Comparison of ENCODE assay signal across 11 mouse cellular contexts in genomic region chr3:122243416-122244167, GRCm38 (mm10). TPM values are rescaled to one million over a fixed set of nuclear protein-coding genes. Genes with fewer than 3 reads are reported as not detected.
DNase-seq lines count a peak whose midpoint lies in the region; ATAC-seq lines count a peak whose summit lies in the region.
"Had no signal": no experiment of that assay in that cellular context is flagged by ENCODE, and none has a peak within 500 bp of the region (broad histone marks: within the 10 kb centered on the region; RNA-seq: fewer than 3 reads in every experiment).

No protein-coding gene starts in this region.

- no peaks in the 10 kb centered on the region for H3K27me3 ChIP-seq in kidney, embryonic 16.5 days (ENCODE audit: insufficient read depth, low read length)
- no peaks in the 10 kb centered on the region for H3K27me3 ChIP-seq in kidney, embryonic 14.5 days (ENCODE audit: control insufficient read depth, insufficient read depth, low read length)
- H3K27me3 ChIP-seq in embryonic facial prominence, embryonic 10.5 days (replicated peaks; ENCODE audit: low read depth, poor library complexity, severe bottlenecking): no peaks in the 10 kb centered on the region
- no peaks in the 10 kb centered on the region for H3K27me3 ChIP-seq in megakaryocyte, embryonic 14.5 days (replicated peaks)

- H3K4me2 ChIP-seq in kidney, embryonic 16.5 days (replicated peaks; ENCODE audit: low read depth, low read length): no peak overlapping the region
- H3K4me2 ChIP-seq in kidney, embryonic 14.5 days (replicated peaks; ENCODE audit: low read depth, low read length): no peak overlapping the region

- H3K27ac ChIP-seq in kidney, embryonic 16.5 days (ENCODE audit: low read length): peak overlapping the region; percentile 54; the same call in 1 of the 2 replicates
- H3K27ac ChIP-seq in kidney, embryonic 14.5 days (ENCODE audit: low read depth, low read length): no peak overlapping the region
- H3K27ac ChIP-seq in embryonic facial prominence, embryonic 10.5 days (replicated peaks): no peak overlapping the region

- H3K9ac ChIP-seq in kidney, embryonic 16.5 days (replicated peaks; ENCODE audit: low read length): no peak overlapping the region
- no peak overlapping the region for H3K9ac ChIP-seq in kidney, embryonic 14.5 days (ENCODE audit: low read depth, low read length)

- no peak for ATAC-seq in kidney, embryonic 16.5 days (ENCODE audit: low FRiP score, low TSS enrichment)
- no peak for ATAC-seq in kidney, embryonic 14.5 days (ENCODE audit: low FRiP score, low TSS enrichment)
- ATAC-seq: hindbrain, embryonic 16.5 days had no signal

- H3K4me1 ChIP-seq in kidney, embryonic 16.5 days (ENCODE audit: insufficient read depth, low read length): peaks cover 20% of the 10 kb centered on the region
- H3K4me1 ChIP-seq in kidney, embryonic 14.5 days (ENCODE audit: control insufficient read depth, insufficient read depth, low read length): peaks cover 11% of the 10 kb centered on the region
- H3K4me1 ChIP-seq in embryonic facial prominence, embryonic 10.5 days: peaks cover 29% of the 10 kb centered on the region
- peaks cover 54% of the 10 kb centered on the region for H3K4me1 ChIP-seq in megakaryocyte, embryonic 14.5 days

- no peaks in the 10 kb centered on the region for H3K36me3 ChIP-seq in kidney, embryonic 16.5 days (ENCODE audit: insufficient read depth, low read length)
- H3K36me3 ChIP-seq in kidney, embryonic 14.5 days (ENCODE audit: control insufficient read depth, insufficient read depth, low read length): no peaks in the 10 kb centered on the region
- H3K36me3 ChIP-seq in embryonic facial prominence, embryonic 10.5 days (replicated peaks): no peaks in the 10 kb centered on the region
- H3K36me3 ChIP-seq in megakaryocyte, embryonic 14.5 days (replicated peaks; ENCODE audit: low read length): peaks cover 17% of the 10 kb centered on the region

- WGBS in kidney, embryonic 16.5 days: 50% methylated on average over 14 of the region's 14 CpGs
- 53% methylated on average over 14 of the region's 14 CpGs for WGBS in kidney, embryonic 14.5 days
- 46% methylated on average over 14 of the region's 14 CpGs for WGBS in embryonic facial prominence, embryonic 10.5 days

- H3K4me3 ChIP-seq in kidney, embryonic 16.5 days (ENCODE audit: low read length): no peak overlapping the region
- no peak overlapping the region for H3K4me3 ChIP-seq in kidney, embryonic 14.5 days (ENCODE audit: low read length)
- no peak overlapping the region for H3K4me3 ChIP-seq in embryonic facial prominence, embryonic 10.5 days
- H3K4me3 ChIP-seq in megakaryocyte, embryonic 14.5 days (replicated peaks): peak overlapping the region; percentile 83

- no peaks in the 10 kb centered on the region for H3K9me3 ChIP-seq in kidney, embryonic 16.5 days (ENCODE audit: low read length)
- no peaks in the 10 kb centered on the region for H3K9me3 ChIP-seq in kidney, embryonic 14.5 days (ENCODE audit: control insufficient read depth, low read length)
- H3K9me3 ChIP-seq in embryonic facial prominence, embryonic 10.5 days: no peaks in the 10 kb centered on the region
- H3K9me3 ChIP-seq in megakaryocyte, embryonic 14.5 days: no peaks in the 10 kb centered on the region

- peak; percentile 38 for DNase-seq in cerebellum, adult 9-10 months
- no peak for DNase-seq in cerebellum, postnatal 25 days
- peak; percentile 10 for DNase-seq in embryonic facial prominence, embryonic 10.5 days (ENCODE audit: low spot score)
- no peak for DNase-seq in urinary bladder, postnatal 14 days (ENCODE audit: low spot score)
- no peak for DNase-seq in layer of hippocampus, postnatal 14 days (ENCODE audit: low spot score in 2 of 2)
- DNase-seq: cerebellum, postnatal 36 days; gastrocnemius, postnatal 25 days had no signal

RNA-seq across cellular contexts. Expression of gene Gclm, which starts 1.8 kb away (rescaled TPM):
- 98.6 and 116 TPM in 2 replicates for polyA plus RNA-seq in kidney, embryonic 16.5 days (2015; fragmentation: Nextera tagmentation; extraction: Ambion mirVana)
- polyA plus RNA-seq in kidney, embryonic 14.5 days (2014; fragmentation: Nextera tagmentation; extraction: Ambion mirVana): 67.9 and 76.2 TPM in 2 replicates
- polyA plus RNA-seq in embryonic facial prominence, embryonic 10.5 days (2016; fragmentation: Nextera tagmentation; extraction: Ambion mirVana): 36.9 and 39.9 TPM in 2 replicates
- 799 and 1,910 TPM in 2 replicates for polyA plus RNA-seq in megakaryocyte, embryonic 14.5 days (2012; ENCODE audit: insufficient read depth, low replicate concordance)
- total RNA-seq in layer of hippocampus, postnatal 14 days (2021): 10 to 100 TPM; 56.9 to 58.0 TPM

RNA-seq across cellular contexts. Expression of gene Dnttip2, which starts 30.6 kb away (rescaled TPM):
- polyA plus RNA-seq in kidney, embryonic 16.5 days (2015; fragmentation: Nextera tagmentation; extraction: Ambion mirVana): 68.1 and 70.4 TPM in 2 replicates
- polyA plus RNA-seq in kidney, embryonic 14.5 days (2014; fragmentation: Nextera tagmentation; extraction: Ambion mirVana): 82.3 and 85.5 TPM in 2 replicates
- 97.3 and 100 TPM in 2 replicates for polyA plus RNA-seq in embryonic facial prominence, embryonic 10.5 days (2016; fragmentation: Nextera tagmentation; extraction: Ambion mirVana)
- 0.83 and 4.4 TPM in 2 replicates for polyA plus RNA-seq in megakaryocyte, embryonic 14.5 days (2012; ENCODE audit: insufficient read depth, low replicate concordance)
- total RNA-seq in layer of hippocampus, postnatal 14 days (2021): 10 to 100 TPM; 24.3 to 30.0 TPM

RNA-seq across cellular contexts. Expression of gene Bcar3, which starts 50.3 kb away (rescaled TPM):
- polyA plus RNA-seq in kidney, embryonic 16.5 days (2015; fragmentation: Nextera tagmentation; extraction: Ambion mirVana): 15.9 and 16.1 TPM in 2 replicates
- polyA plus RNA-seq in kidney, embryonic 14.5 days (2014; fragmentation: Nextera tagmentation; extraction: Ambion mirVana): 9.6 and 13.7 TPM in 2 replicates
- polyA plus RNA-seq in embryonic facial prominence, embryonic 10.5 days (2016; fragmentation: Nextera tagmentation; extraction: Ambion mirVana): 9.3 and 10.1 TPM in 2 replicates
- polyA plus RNA-seq in megakaryocyte, embryonic 14.5 days (2012; ENCODE audit: insufficient read depth, low replicate concordance): 2.4 and 3.6 TPM in 2 replicates
- total RNA-seq in layer of hippocampus, postnatal 14 days (2021): 10 to 100 TPM; 10.3 to 11.0 TPM

Comparison
In these comparisons a context has a peak if more than half of its experiments do, and no peak if none do; other contexts are left out.
1. DNase-seq: peak in cerebellum, adult 9-10 months (single experiment) and embryonic facial prominence, embryonic 10.5 days (single experiment); none in cerebellum, postnatal 25 days (0 of 2), urinary bladder, postnatal 14 days (single experiment) and layer of hippocampus, postnatal 14 days (0 of 2).
2. RNA of gene Dnttip2, which starts 30.6 kb away (polyA plus RNA-seq): 97.3 to 100 TPM in embryonic facial prominence, embryonic 10.5 days, 82.3 to 85.5 TPM in kidney, embryonic 14.5 days and 68.1 to 70.4 TPM in kidney, embryonic 16.5 days; 0.83 to 4.4 TPM in megakaryocyte, embryonic 14.5 days; every median in the first group is over 10 times any median in the second.